Mouse (Mus musculus) left cerebral cortex, postnatal 36 days (tissue): ENCODE results near the gene Calcrl. TPM values are rescaled to one million over a fixed set of nuclear protein-coding genes. Genes with fewer than 3 reads are reported as not detected.

Source experiments
- DNase-seq, 2 experiments: peaks; one replicate each; pipeline ENCODE4 v3.0.0; 2021 to 2022; ENCODE audit warnings: low spot score in 2 of 2, mixed read lengths in 1 of 2
- intact Hi-C: fragments of 180-260 bp; cut with DNase I; formaldehyde crosslinking; loops from one replicate; pipeline ENCODE4 v1.15.1; 2025
- total RNA-seq, 2 experiments: library from RNA; stranded (reverse); gene quantifications; 2 replicates each; pipeline ENCODE4 v1.2.3; 2021

The Calcrl gene
- total RNA-seq, 2 experiments from 2014 or later: 6.1 TPM

- no peak for DNase-seq
- intact Hi-C loops: no loop called here
Observed at GRCm38 (mm10) chr2:84355281-84355680, 69.9 kb downstream of the Calcrl start.

DNA sequence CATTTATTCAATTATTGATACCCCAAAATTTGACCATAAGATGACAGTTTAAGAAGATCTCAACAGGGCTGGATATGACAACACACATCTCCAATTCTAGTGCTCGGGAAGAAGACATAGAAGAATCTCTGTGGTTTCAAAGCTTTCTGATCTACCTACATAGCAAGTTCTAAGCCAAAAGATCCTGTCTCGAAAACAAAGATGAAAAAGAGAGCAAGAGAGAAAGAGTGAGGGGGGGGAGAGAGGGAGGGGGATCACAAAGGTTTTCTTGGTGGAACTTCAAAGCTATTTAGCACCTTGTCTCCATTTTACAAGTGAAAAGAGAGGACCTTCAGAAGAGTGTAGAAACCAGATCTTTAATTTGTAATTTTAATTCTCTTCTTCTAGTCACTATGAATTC, 77.8 kb downstream of the Calcrl start:
- intact Hi-C loops: no loop called here

GRCm38 (mm10) chr2:84343756-84344155, 81.5 kb downstream of the Calcrl start:
- DNase-seq: no peak
- intact Hi-C loops: no loop called here

More for the DNA sequence above, 77.8 kb downstream of the Calcrl start:
- no peak for DNase-seq

GRCm38 (mm10) chr2:84337774-84338450, 87.3 kb downstream of the Calcrl start:
- DNase-seq: no peak
- intact Hi-C loops: no loop called here

GRCm38 (mm10) chr2:84336331-84336730, 88.9 kb downstream of the Calcrl start:
- no peak for DNase-seq
- intact Hi-C loops: no loop called here

- intact Hi-C loops: no loop called here
- DNase-seq: no peak
Observed at GRCm38 (mm10) chr2:84316185-84316805, 108.9 kb downstream of the Calcrl start.

DNA sequence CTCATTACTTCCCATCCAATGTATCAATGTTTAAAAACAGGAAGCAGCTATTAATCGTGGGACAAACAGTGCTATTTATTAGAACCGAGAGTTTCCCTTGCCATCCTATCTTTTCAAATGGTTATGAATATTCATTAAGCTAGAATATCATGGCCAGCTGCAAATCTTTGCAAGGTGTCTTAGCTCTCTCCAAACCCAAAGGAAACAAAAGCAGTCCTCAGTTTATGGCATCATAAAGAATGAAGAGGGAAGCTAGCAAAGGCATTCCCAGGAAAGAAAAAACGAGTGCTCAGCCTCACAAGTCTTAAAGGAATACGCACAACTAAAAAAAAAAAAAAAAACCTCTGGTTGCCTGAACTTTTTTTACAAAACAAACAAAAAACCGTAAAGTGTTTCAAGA, 128.7 kb downstream of the Calcrl start:
- intact Hi-C loops: loop anchor here (10.0 kb wide), 1 partner anchor 128 kb away; the partner anchor contains the start of gene Calcrl

GRCm38 (mm10) chr2:84295068-84295467, 130.1 kb downstream of the Calcrl start:
- DNase-seq: no peak
- intact Hi-C loops: loop anchor here (10.0 kb wide), 1 partner anchor 130 kb away; the partner anchor contains the start of gene Calcrl

More for the DNA sequence above, 128.7 kb downstream of the Calcrl start:
- no peak for DNase-seq

- no peak for DNase-seq
Observed at GRCm38 (mm10) chr2:84294611-84295010, 130.6 kb downstream of the Calcrl start.

GRCm38 (mm10) chr2:84292351-84293000, 132.7 kb downstream of the Calcrl start:
- intact Hi-C loops: loop anchor here (10.0 kb wide), 1 partner anchor 132 kb away; the partner anchor contains the start of gene Calcrl
- no peak for DNase-seq

More at GRCm38 (mm10) chr2:84294611-84295010, 130.6 kb downstream of the Calcrl start:
- intact Hi-C loops: loop anchor here (10.0 kb wide), 1 partner anchor 130 kb away; the partner anchor contains the start of gene Calcrl

GRCm38 (mm10) chr2:84288940-84289557, 136.2 kb downstream of the Calcrl start:
- DNase-seq: no peak
- intact Hi-C loops: no loop called here

Other genes starting within 250 kb of the Calcrl start
- 1 to 10 TPM; 3.8 to 5.8 TPM for gene Tfpi, start 51.4 kb upstream of the Calcrl start, total RNA-seq
- 10 to 100 TPM; 56.8 to 66.1 TPM for gene Ctnnd1, start 225.4 kb upstream of the Calcrl start, total RNA-seq
- not detected for gene Btbd18, start 233.7 kb upstream of the Calcrl start, total RNA-seq
- gene Selenoh, start 245.4 kb upstream of the Calcrl start, total RNA-seq: 10 to 100 TPM; 35.5 to 41.2 TPM